Mouse (Mus musculus): Measurements from ENCODE around the gene Serpinb6d.
A peak's percentile ranks its signal among the peaks of the same experiment; 100 is the strongest.

Serpinb6d gene

DNA sequence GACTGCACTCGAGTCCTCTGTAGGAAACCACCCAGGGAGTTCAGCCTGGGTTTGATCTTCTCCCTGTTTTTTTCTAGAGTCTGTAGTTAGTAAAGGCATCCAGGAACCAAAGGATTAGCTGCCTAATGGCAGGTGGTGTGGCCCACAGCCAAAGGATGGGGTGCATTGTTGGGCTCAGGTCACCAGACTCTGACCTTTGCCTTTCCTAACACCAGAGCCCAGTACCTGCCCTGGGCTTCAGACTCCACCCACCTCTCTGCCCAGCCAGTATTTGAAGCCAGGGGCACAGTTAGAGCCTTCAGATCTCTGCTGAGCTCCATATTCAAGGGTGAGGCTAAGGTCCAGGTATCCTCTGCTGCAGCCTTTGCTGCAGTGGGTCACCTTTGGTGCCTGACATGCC is at the start of gene Serpinb6d:
Gene Serpinb6d (plus strand): TSS at position 301 of the 400 bp plus-strand sequence.
- no peak for DNase-seq (ENCODE audit: low read depth, low spot score)

- no peak for DNase-seq (ENCODE audit: low read depth, low spot score)
These were observed 38.3 kb upstream of the Serpinb6d start for GRCm38 (mm10) chr13:33622921-33623320.

DNA sequence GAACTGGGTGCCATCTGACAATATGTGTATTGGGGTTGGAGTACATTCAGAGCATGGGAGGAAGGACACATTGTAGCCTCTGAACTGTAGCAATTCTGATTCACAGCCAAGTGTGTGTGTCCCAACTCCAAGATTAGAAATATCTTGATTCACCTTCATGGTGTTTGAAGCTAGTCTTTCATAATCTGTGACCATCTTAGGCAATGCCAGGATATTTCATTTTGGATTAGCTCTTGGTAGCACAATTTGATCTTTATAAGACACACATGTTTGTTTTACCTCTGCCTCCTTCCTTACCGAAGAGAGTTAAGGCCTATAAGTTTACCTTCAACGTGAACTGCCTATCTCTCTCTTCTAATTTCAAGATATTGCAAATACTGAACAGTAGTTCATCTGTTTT is 18.7 kb upstream of the Serpinb6d start:
- DNase-seq (ENCODE audit: low read depth, low spot score): no peak

- DNase-seq (ENCODE audit: low read depth, low spot score): no peak
These were observed 1.3 kb downstream of the Serpinb6d start for GRCm38 (mm10) chr13:33662550-33662949.

- DNase-seq (ENCODE audit: low read depth, low spot score): peak; percentile 53
These were observed 59.1 kb downstream of the Serpinb6d start for GRCm38 (mm10) chr13:33720296-33720695.

Measured in ZHBTc4 (cell line).